Mouse (Mus musculus) mesoderm, embryonic 11.5 days (tissue): ENCODE measurements around the gene Pakap.
A peak's percentile ranks its signal among the peaks of the same experiment; 100 is the strongest.

Experiments used
- DNase-seq: peaks from one replicate; pipeline ENCODE4 v3.0.0-alpha.2; 2012; ENCODE audit warnings: low read depth, low spot score

Pakap gene

GRCm38 (mm10) chr4:57567666-57568206, at the start of gene Pakap:
Pakap (plus strand) TSS chr4:57568179.
- peak; percentile 66 for DNase-seq

GRCm38 (mm10) chr4:57523456-57523855, 44.5 kb upstream of the Pakap start:
- no peak for DNase-seq

GRCm38 (mm10) chr4:57524461-57524860, 43.5 kb upstream of the Pakap start:
- no peak for DNase-seq

- DNase-seq = no peak
Observed at GRCm38 (mm10) chr4:57525221-57526011, 42.6 kb upstream of the Pakap start.

GRCm38 (mm10) chr4:57528296-57528695, 39.7 kb upstream of the Pakap start:
- no peak for DNase-seq

GRCm38 (mm10) chr4:57533686-57534085, 34.3 kb upstream of the Pakap start:
- DNase-seq = no peak

GRCm38 (mm10) chr4:57534232-57534631, 33.7 kb upstream of the Pakap start:
- DNase-seq = no peak

GRCm38 (mm10) chr4:57535087-57535486, 32.9 kb upstream of the Pakap start:
- DNase-seq = no peak

GRCm38 (mm10) chr4:57538029-57538688, 29.8 kb upstream of the Pakap start:
- DNase-seq = no peak

- peak; percentile 82 for DNase-seq
Observed at GRCm38 (mm10) chr4:57543692-57544256, 24.2 kb upstream of the Pakap start.

GRCm38 (mm10) chr4:57547785-57548184, 20.2 kb upstream of the Pakap start:
- no peak for DNase-seq

- DNase-seq = no peak
Observed at GRCm38 (mm10) chr4:57550216-57550615, 17.8 kb upstream of the Pakap start.

- DNase-seq = no peak
Observed at GRCm38 (mm10) chr4:57557102-57557501, 10.9 kb upstream of the Pakap start.

GRCm38 (mm10) chr4:57559438-57559837, 8.5 kb upstream of the Pakap start:
- DNase-seq = no peak

- peak; percentile 39 for DNase-seq
Observed at GRCm38 (mm10) chr4:57560010-57560409, 8.0 kb upstream of the Pakap start.

- no peak for DNase-seq
Observed at GRCm38 (mm10) chr4:57561055-57561454, 6.9 kb upstream of the Pakap start.

GRCm38 (mm10) chr4:57565283-57565682, 2.7 kb upstream of the Pakap start:
- no peak for DNase-seq

GRCm38 (mm10) chr4:57565811-57566210, 2.2 kb upstream of the Pakap start:
- no peak for DNase-seq

- DNase-seq = no peak
Observed at GRCm38 (mm10) chr4:57568268-57569068, 489 bp downstream of the Pakap start.

GRCm38 (mm10) chr4:57569069-57569355, 1.0 kb downstream of the Pakap start:
- DNase-seq = no peak

GRCm38 (mm10) chr4:57569711-57570110, 1.7 kb downstream of the Pakap start:
- no peak for DNase-seq

- DNase-seq = no peak
Observed at GRCm38 (mm10) chr4:57570229-57570628, 2.2 kb downstream of the Pakap start.
